Mouse (Mus musculus): ENCODE measurements around the gene Mtus2. TPM values are rescaled to one million over a fixed set of nuclear protein-coding genes. Genes with fewer than 3 reads are reported as not detected.

The Mtus2 gene
- polyA plus RNA-seq, 1 experiment from 2014 or later = 4.1 TPM

- WGBS = 68% methylated on average over 15 of the region's 15 CpGs
- ATAC-seq (replicated peaks; ENCODE audit: low FRiP score, low read depth) = no peak
- no peak for TF ChIP-seq CTCF (IDR thresholded peaks at IDR 0.05; ENCODE audit: low read depth)
- Histone ChIP-seq H3K27me3 (ENCODE audit: insufficient read depth, low read length) (no peaks in the 10 kb centered on the region), H3K4me2 (ENCODE audit: low read length) (no peak overlapping the region), H3K9ac (ENCODE audit: low read depth, low read length) (no peak overlapping the region), H3K9me3 (replicated peaks; ENCODE audit: low read length) (no peaks in the 10 kb centered on the region), H3K4me3 (replicated peaks; ENCODE audit: low read depth, low read length) (no peak overlapping the region), H3K36me3 (ENCODE audit: insufficient read depth, low read length) (no peaks in the 10 kb centered on the region), H3K4me1 (replicated peaks; ENCODE audit: insufficient read depth, low read length) (no peaks in the 10 kb centered on the region), H3K27ac (no peak overlapping the region)
- DNase-seq (ENCODE audit: low spot score) = no peak
Measured at GRCm38 (mm10) chr5:148115207-148115817, 158.2 kb downstream of the Mtus2 start.

- no peaks in the 10 kb centered on the region for H3K9me3 ChIP-seq (replicated peaks; ENCODE audit: low read length)
- no peaks in the 10 kb centered on the region for H3K27me3 ChIP-seq (ENCODE audit: insufficient read depth, low read length)
- no peak overlapping the region for H3K9ac ChIP-seq (ENCODE audit: low read depth, low read length)
- ATAC-seq (replicated peaks; ENCODE audit: low FRiP score, low read depth) (no peak), DNase-seq (ENCODE audit: low spot score) (no peak)
- no peaks in the 10 kb centered on the region for H3K4me1 ChIP-seq (replicated peaks; ENCODE audit: insufficient read depth, low read length)
- no peak overlapping the region for H3K4me3 ChIP-seq (replicated peaks; ENCODE audit: low read depth, low read length)
- H3K36me3 ChIP-seq (ENCODE audit: insufficient read depth, low read length) = no peaks in the 10 kb centered on the region
- H3K27ac ChIP-seq = no peak overlapping the region
- TF ChIP-seq CTCF (IDR thresholded peaks at IDR 0.05; ENCODE audit: low read depth) = no peak
- no peak overlapping the region for H3K4me2 ChIP-seq (ENCODE audit: low read length)
- 76% methylated on average over 12 of the region's 12 CpGs for WGBS
Measured at GRCm38 (mm10) chr5:148124354-148124753, 167.2 kb downstream of the Mtus2 start.

- Histone ChIP-seq H3K9me3 (replicated peaks; ENCODE audit: low read length) (no peaks in the 10 kb centered on the region), H3K4me3 (replicated peaks; ENCODE audit: low read depth, low read length) (no peak overlapping the region), H3K4me1 (replicated peaks; ENCODE audit: insufficient read depth, low read length) (no peaks in the 10 kb centered on the region), H3K27me3 (ENCODE audit: insufficient read depth, low read length) (no peaks in the 10 kb centered on the region), H3K36me3 (ENCODE audit: insufficient read depth, low read length) (no peaks in the 10 kb centered on the region), H3K27ac (no peak overlapping the region), H3K9ac (ENCODE audit: low read depth, low read length) (no peak overlapping the region), H3K4me2 (ENCODE audit: low read length) (no peak overlapping the region)
- ATAC-seq (replicated peaks; ENCODE audit: low FRiP score, low read depth) = no peak
- no peak for TF ChIP-seq CTCF (IDR thresholded peaks at IDR 0.05; ENCODE audit: low read depth)
- peak; percentile 25 for DNase-seq (ENCODE audit: low spot score)
- 57% methylated on average over 8 of the region's 8 CpGs for WGBS
Measured at GRCm38 (mm10) chr5:148130691-148131457, 173.8 kb downstream of the Mtus2 start.

GRCm38 (mm10) chr5:148131458-148132131 lies 174.5 kb downstream of the Mtus2 start:
- H3K9me3 ChIP-seq (replicated peaks; ENCODE audit: low read length) = no peaks in the 10 kb centered on the region
- H3K4me3 ChIP-seq (replicated peaks; ENCODE audit: low read depth, low read length) = no peak overlapping the region
- no peak overlapping the region for H3K27ac ChIP-seq
- H3K4me2 ChIP-seq (ENCODE audit: low read length) = no peak overlapping the region
- 64% methylated on average over 10 of the region's 10 CpGs for WGBS
- no peak overlapping the region for H3K9ac ChIP-seq (ENCODE audit: low read depth, low read length)
- DNase-seq (ENCODE audit: low spot score) (no peak), ATAC-seq (replicated peaks; ENCODE audit: low FRiP score, low read depth) (no peak)
- H3K36me3 ChIP-seq (ENCODE audit: insufficient read depth, low read length) = no peaks in the 10 kb centered on the region
- no peaks in the 10 kb centered on the region for H3K27me3 ChIP-seq (ENCODE audit: insufficient read depth, low read length)
- H3K4me1 ChIP-seq (replicated peaks; ENCODE audit: insufficient read depth, low read length) = no peaks in the 10 kb centered on the region
- no peak for TF ChIP-seq CTCF (IDR thresholded peaks at IDR 0.05; ENCODE audit: low read depth)

- Histone ChIP-seq H3K36me3 (ENCODE audit: insufficient read depth, low read length) (no peaks in the 10 kb centered on the region), H3K27me3 (ENCODE audit: insufficient read depth, low read length) (no peaks in the 10 kb centered on the region), H3K4me2 (ENCODE audit: low read length) (no peak overlapping the region), H3K27ac (no peak overlapping the region), H3K4me1 (replicated peaks; ENCODE audit: insufficient read depth, low read length) (no peaks in the 10 kb centered on the region), H3K9ac (ENCODE audit: low read depth, low read length) (no peak overlapping the region), H3K4me3 (replicated peaks; ENCODE audit: low read depth, low read length) (no peak overlapping the region), H3K9me3 (replicated peaks; ENCODE audit: low read length) (no peaks in the 10 kb centered on the region)
- 46% methylated on average over 9 of the region's 9 CpGs for WGBS
- ATAC-seq (replicated peaks; ENCODE audit: low FRiP score, low read depth) (no peak), DNase-seq (ENCODE audit: low spot score) (no peak)
- TF ChIP-seq CTCF (IDR thresholded peaks at IDR 0.05; ENCODE audit: low read depth) = no peak
Measured at GRCm38 (mm10) chr5:148133448-148134060, 176.4 kb downstream of the Mtus2 start.

GRCm38 (mm10) chr5:148141662-148142061 lies 184.5 kb downstream of the Mtus2 start:
- no peak overlapping the region for H3K4me3 ChIP-seq (replicated peaks; ENCODE audit: low read depth, low read length)
- no peak for DNase-seq (ENCODE audit: low spot score)
- H3K9ac ChIP-seq (ENCODE audit: low read depth, low read length) = no peak overlapping the region
- no peak for ATAC-seq (replicated peaks; ENCODE audit: low FRiP score, low read depth)
- H3K9me3 ChIP-seq (replicated peaks; ENCODE audit: low read length) = no peaks in the 10 kb centered on the region
- 93% methylated on average over 3 of the region's 3 CpGs for WGBS
- H3K27me3 ChIP-seq (ENCODE audit: insufficient read depth, low read length) = no peaks in the 10 kb centered on the region
- no peak for TF ChIP-seq CTCF (IDR thresholded peaks at IDR 0.05; ENCODE audit: low read depth)
- H3K36me3 ChIP-seq (ENCODE audit: insufficient read depth, low read length) = no peaks in the 10 kb centered on the region
- no peaks in the 10 kb centered on the region for H3K4me1 ChIP-seq (replicated peaks; ENCODE audit: insufficient read depth, low read length)
- no peak overlapping the region for H3K4me2 ChIP-seq (ENCODE audit: low read length)
- H3K27ac ChIP-seq = no peak overlapping the region

Data from kidney, postnatal 0 days (tissue).